Mouse (Mus musculus) heart, postnatal 0 days (tissue): ENCODE results near the gene Ap3d1. TPM values are rescaled to one million over a fixed set of nuclear protein-coding genes. Genes with fewer than 3 reads are reported as not detected.

Source experiments
- ATAC-seq: fragments of 200-750 bp; cut with Nextera tagmentation; 2 replicates; pipeline ENCODE4 v1.8.0; 2017; ENCODE audit warnings: low read depth, moderate number of reproducible peaks, moderate library complexity; ENCODE audit not compliant: insufficient read depth
- DNase-seq: peaks from one replicate; pipeline ENCODE4 v3.0.0-alpha.2; 2016; ENCODE audit warnings: low spot score
- H3K27ac ChIP-seq: fragments of 300-500 bp; sonication (generic); 2 replicates; pipeline ENCODE4 v1.5.1; 2014; ENCODE audit warnings: low read depth, mild to moderate bottlenecking
- H3K27me3 ChIP-seq: fragments of 300-500 bp; sonication (generic); 2 replicates; pipeline ENCODE4 v1.6.1; 2014; ENCODE audit warnings: low read length, mixed read lengths; ENCODE audit not compliant: control insufficient read depth, insufficient read depth
- H3K36me3 ChIP-seq: fragments of 300-500 bp; sonication (generic); replicated peaks from 2 replicates; pipeline ENCODE4 v1.6.1; 2014; ENCODE audit warnings: low read length, mixed read lengths; ENCODE audit not compliant: control insufficient read depth, insufficient read depth
- H3K4me1 ChIP-seq: fragments of 300-500 bp; sonication (generic); 2 replicates; pipeline ENCODE4 v1.6.1; 2014; ENCODE audit warnings: antibody characterized with exemption; ENCODE audit not compliant: control insufficient read depth, insufficient read depth
- H3K4me2 ChIP-seq: fragments of 300-500 bp; sonication (generic); 2 replicates; pipeline ENCODE4 v1.6.1; 2014; ENCODE audit warnings: low read depth, mild to moderate bottlenecking, low read length, moderate library complexity
- H3K4me3 ChIP-seq: fragments of 300-500 bp; sonication (generic); 2 replicates; pipeline ENCODE4 v1.5.1; 2014; ENCODE audit warnings: low read depth, low read length
- H3K9ac ChIP-seq: fragments of 300-500 bp; sonication (generic); replicated peaks from 2 replicates; pipeline ENCODE4 v1.6.1; 2014; ENCODE audit warnings: low read depth, low read length, mixed read lengths
- H3K9me3 ChIP-seq: fragments of 300-500 bp; sonication (generic); replicated peaks from 2 replicates; pipeline ENCODE4 v1.6.1; 2016; ENCODE audit warnings: low read length; ENCODE audit not compliant: control insufficient read depth
- CTCF ChIP-seq: IDR thresholded peaks from 2 replicates; pipeline ENCODE4 v1.5.1; 2016; ENCODE audit warnings: antibody characterized with exemption, control low read depth, low read depth
- EP300 ChIP-seq: IDR thresholded peaks from 2 replicates; pipeline ENCODE4 v1.6.1; 2016; ENCODE audit warnings: antibody characterized with exemption, low read depth
- WGBS: fragments of 180-500 bp; shearing (Covaris S2); extraction: QIAGEN DNeasy Blood & Tissue Kit; methylation state at CpG from one replicate; pipeline ENCODE4 v1.1.7; 2014; 5-methylcytosine and 5-hydroxymethylcytosine counted together
- polyA plus RNA-seq: library from polyadenylated mRNA; unstranded; fragments of >200 nt; fragmentation: Nextera tagmentation; extraction: Ambion mirVana; gene quantifications from 2 replicates; pipeline ENCODE4 v1.2.1, GENCODE M21; 2015
- total RNA-seq: library from RNA; depleted of rRNA; stranded (reverse); fragments of >200 nt; gene quantifications from 2 replicates; pipeline ENCODE4 v1.2.3, GENCODE M21; 2014; ENCODE audit warnings: low replicate concordance

The Ap3d1 gene
- total and polyA plus RNA-seq, 2 experiments from 2014 or later: 31.6 to 77.9 TPM

- H3K36me3 ChIP-seq: peaks cover 41% of the 10 kb centered on the region
- TF ChIP-seq EP300 (no peak), CTCF (no peak)
- H3K9me3 ChIP-seq: no peaks in the 10 kb centered on the region
- no peaks in the 10 kb centered on the region for H3K27me3 ChIP-seq
- DNase-seq (no peak), ATAC-seq (no peak)
- H3K27ac ChIP-seq: no peak overlapping the region
- H3K4me2 ChIP-seq: no peak overlapping the region
- no peak overlapping the region for H3K9ac ChIP-seq
- H3K4me1 ChIP-seq: no peaks in the 10 kb centered on the region
- H3K4me3 ChIP-seq: no peak overlapping the region
- WGBS: 91% methylated on average over 3 of the region's 3 CpGs
These were observed 55.4 kb downstream of the Ap3d1 start for GRCm38 (mm10) chr10:80686617-80687016.

GRCm38 (mm10) chr10:80684984-80685383 is 57.1 kb downstream of the Ap3d1 start:
- WGBS: 44% methylated on average over 4 of the region's 4 CpGs
- Histone ChIP-seq H3K4me1 (peaks cover 5% of the 10 kb centered on the region; the same call in 1 of the 2 replicates), H3K36me3 (peaks cover 25% of the 10 kb centered on the region), H3K27ac (no peak overlapping the region), H3K4me2 (no peak overlapping the region), H3K9me3 (no peaks in the 10 kb centered on the region), H3K9ac (no peak overlapping the region), H3K4me3 (no peak overlapping the region), H3K27me3 (no peaks in the 10 kb centered on the region)
- ATAC-seq (no peak), DNase-seq (no peak)
- TF ChIP-seq CTCF (no peak), EP300 (no peak)

GRCm38 (mm10) chr10:80684214-80684613 is 57.9 kb downstream of the Ap3d1 start:
- Histone ChIP-seq H3K36me3 (peaks cover 17% of the 10 kb centered on the region), H3K9ac (no peak overlapping the region), H3K4me2 (no peak overlapping the region), H3K4me3 (no peak overlapping the region), H3K27ac (no peak overlapping the region), H3K4me1 (peaks cover 11% of the 10 kb centered on the region), H3K9me3 (no peaks in the 10 kb centered on the region), H3K27me3 (no peaks in the 10 kb centered on the region)
- no peak; the same call in 1 of the 2 replicates for ATAC-seq
- no peak for TF ChIP-seq EP300
- TF ChIP-seq CTCF: peak; percentile 90
- peak; percentile 74 for DNase-seq
- 56% methylated on average over 6 of the region's 6 CpGs for WGBS

GRCm38 (mm10) chr10:80683647-80684046 is 58.4 kb downstream of the Ap3d1 start:
- DNase-seq: no peak
- no peaks in the 10 kb centered on the region for H3K9me3 ChIP-seq
- TF ChIP-seq EP300 (no peak), CTCF (no peak)
- no peak overlapping the region for H3K4me3 ChIP-seq
- ATAC-seq: no peak
- H3K4me2 ChIP-seq: no peak overlapping the region
- no peaks in the 10 kb centered on the region for H3K27me3 ChIP-seq
- WGBS: 82% methylated on average over 1 of the region's 1 CpGs
- H3K9ac ChIP-seq: no peak overlapping the region
- no peak overlapping the region for H3K27ac ChIP-seq
- peaks cover 15% of the 10 kb centered on the region for H3K36me3 ChIP-seq
- H3K4me1 ChIP-seq: peaks cover 16% of the 10 kb centered on the region

GRCm38 (mm10) chr10:80682003-80682402 is 60.1 kb downstream of the Ap3d1 start:
- DNase-seq (no peak), ATAC-seq (no peak)
- Histone ChIP-seq H3K27ac (no peak overlapping the region), H3K9ac (no peak overlapping the region), H3K36me3 (peaks cover 11% of the 10 kb centered on the region), H3K4me1 (peaks cover 31% of the 10 kb centered on the region), H3K9me3 (no peaks in the 10 kb centered on the region), H3K4me2 (no peak overlapping the region), H3K4me3 (no peak overlapping the region), H3K27me3 (no peaks in the 10 kb centered on the region)
- 93% methylated on average over 6 of the region's 6 CpGs for WGBS
- TF ChIP-seq CTCF (no peak), EP300 (no peak)

- no peak for ATAC-seq
- H3K4me3 ChIP-seq: no peak overlapping the region
- H3K27ac ChIP-seq: peak overlapping the region; percentile 99
- H3K9ac ChIP-seq: no peak overlapping the region
- H3K4me2 ChIP-seq: no peak overlapping the region
- H3K9me3 ChIP-seq: no peaks in the 10 kb centered on the region
- no peaks in the 10 kb centered on the region; the same call in 1 of the 2 replicates for H3K36me3 ChIP-seq
- TF ChIP-seq EP300: no peak
- TF ChIP-seq CTCF: no peak
- DNase-seq: no peak
- 76% methylated on average over 2 of the region's 2 CpGs for WGBS
- H3K27me3 ChIP-seq: no peaks in the 10 kb centered on the region
- H3K4me1 ChIP-seq: peaks cover 34% of the 10 kb centered on the region
These were observed 61.8 kb downstream of the Ap3d1 start for GRCm38 (mm10) chr10:80680260-80680696.
